Mouse (Mus musculus): ENCODE results near the gene Pnpla8. TPM values are rescaled to one million over a fixed set of nuclear protein-coding genes. Genes with fewer than 3 reads are reported as not detected.

Gene Pnpla8
- total and polyA plus RNA-seq, 3 experiments: 8.0 to 15.9 TPM; not detected in 1

- Histone ChIP-seq H3K9me3 (replicated peaks; ENCODE audit: insufficient read depth, low read length) (no peaks in the 10 kb centered on the region), H3K9ac (ENCODE audit: control insufficient read depth, low read depth, low read length, poor library complexity, severe bottlenecking) (no peak overlapping the region), H3K4me1 (ENCODE audit: control insufficient read depth in 1 of 2, insufficient read depth in 2 of 2, low read length in 2 of 2) (no peaks in the 10 kb centered on the region), H3K4me3 (ENCODE audit: control insufficient read depth in 1 of 2, insufficient read depth in 1 of 2, low read depth in 2 of 2, low read length in 2 of 2) (no peak overlapping the region), H3K27me3 (ENCODE audit: control insufficient read depth in 1 of 2, insufficient read depth in 2 of 2, low read length in 2 of 2) (no peaks in the 10 kb centered on the region), H3K79me2 (ENCODE audit: control insufficient read depth, insufficient read depth, low read length, poor library complexity) (no peaks in the 10 kb centered on the region), H3K36me3 (ENCODE audit: control insufficient read depth in 1 of 2, insufficient read depth in 2 of 2, low read length in 2 of 2) (no peaks in the 10 kb centered on the region), H3K27ac (ENCODE audit: control insufficient read depth, low read depth, low read length) (no peak overlapping the region)
- DNase-seq (ENCODE audit: low read depth, low spot score): no peak
- TF ChIP-seq NELFE (IDR thresholded peaks at IDR 0.05; ENCODE audit: low read depth, low read length): no peak
- no peak for TF ChIP-seq RAD21 (IDR thresholded peaks at IDR 0.05; ENCODE audit: low read depth, low read length)
- no peak for TF ChIP-seq E2F4 (IDR thresholded peaks at IDR 0.05; ENCODE audit: borderline replicate concordance, low read depth, low read length)
- TF ChIP-seq KAT2A (conservative IDR thresholded peaks at IDR 0.05; ENCODE audit: low read depth, low read length): no peak
- no peak for TF ChIP-seq SIN3A (IDR thresholded peaks at IDR 0.05; ENCODE audit: low read length)
- no peak for TF ChIP-seq ETS1 (IDR thresholded peaks at IDR 0.05; ENCODE audit: low read depth, low read length)
- TF ChIP-seq EP300 (IDR thresholded peaks at IDR 0.05; ENCODE audit: low read depth in 1 of 2, low read length in 2 of 2): no peak
- TF ChIP-seq UBTF (IDR thresholded peaks at IDR 0.05; ENCODE audit: borderline replicate concordance, insufficient read depth, low read depth, low read length): no peak
- TF ChIP-seq MYC (IDR thresholded peaks at IDR 0.05; ENCODE audit: low read depth, low read length): no peak
- no peak for TF ChIP-seq RCOR1 (IDR thresholded peaks at IDR 0.05; ENCODE audit: low read depth, low read length)
- no peak for TF ChIP-seq CHD2 (IDR thresholded peaks at IDR 0.05; ENCODE audit: low read length)
- TF ChIP-seq HCFC1 (IDR thresholded peaks at IDR 0.05; ENCODE audit: low read depth, low read length): no peak
- TF ChIP-seq MAZ (IDR thresholded peaks at IDR 0.05; ENCODE audit: low read depth, low read length): no peak
- TF ChIP-seq MXI1 (IDR thresholded peaks at IDR 0.05; ENCODE audit: low read depth, low read length): no peak
- no peak for TF ChIP-seq MEF2A (IDR thresholded peaks at IDR 0.05; ENCODE audit: extremely low read depth, insufficient replicate concordance, low read depth, low read length, poor library complexity, severe bottlenecking)
- no peak for TF ChIP-seq GATA1 (IDR thresholded peaks at IDR 0.05; ENCODE audit: low read depth, low read length)
- TF ChIP-seq ZNF384 (IDR thresholded peaks at IDR 0.05; ENCODE audit: low read depth, low read length): no peak
Measured at GRCm38 (mm10) chr12:44345251-44345650, 124.1 kb downstream of the Pnpla8 start.

GRCm38 (mm10) chr12:44346143-44346542, 125.0 kb downstream of the Pnpla8 start:
- no peak for TF ChIP-seq EP300 (IDR thresholded peaks at IDR 0.05; ENCODE audit: low read depth in 1 of 2, low read length in 2 of 2)
- no peak for TF ChIP-seq POLR2AphosphoS2 (IDR thresholded peaks at IDR 0.05; ENCODE audit: low read length)
- TF ChIP-seq NELFE (IDR thresholded peaks at IDR 0.05; ENCODE audit: low read depth, low read length): no peak
- TF ChIP-seq CHD1 (IDR thresholded peaks at IDR 0.05; ENCODE audit: low read depth, low read length): no peak
- Histone ChIP-seq H3K4me1 (ENCODE audit: control insufficient read depth in 1 of 2, insufficient read depth in 2 of 2, low read length in 2 of 2) (no peaks in the 10 kb centered on the region), H3K27me3 (ENCODE audit: control insufficient read depth in 1 of 2, insufficient read depth in 2 of 2, low read length in 2 of 2) (no peaks in the 10 kb centered on the region), H3K9me3 (replicated peaks; ENCODE audit: insufficient read depth, low read length) (no peaks in the 10 kb centered on the region), H3K4me3 (ENCODE audit: control insufficient read depth in 1 of 2, insufficient read depth in 1 of 2, low read depth in 2 of 2, low read length in 2 of 2) (no peak overlapping the region), H3K79me2 (ENCODE audit: control insufficient read depth, insufficient read depth, low read length, poor library complexity) (no peaks in the 10 kb centered on the region), H3K36me3 (ENCODE audit: control insufficient read depth in 1 of 2, insufficient read depth in 2 of 2, low read length in 2 of 2) (no peaks in the 10 kb centered on the region), H3K9ac (ENCODE audit: control insufficient read depth, low read depth, low read length, poor library complexity, severe bottlenecking) (no peak overlapping the region), H3K27ac (ENCODE audit: control insufficient read depth, low read depth, low read length) (no peak overlapping the region)
- no peak for DNase-seq (ENCODE audit: low read depth, low spot score)
